Mouse (Mus musculus) megakaryocyte, embryonic 14.5 days (primary cell): ENCODE results near the gene Trnau1ap. TPM values are rescaled to one million over a fixed set of nuclear protein-coding genes. Genes with fewer than 3 reads are reported as not detected.

Experiments used
- H3K27me3 ChIP-seq: replicated peaks from 2 replicates; pipeline ENCODE3; 2012; ENCODE audit warnings: inconsistent platforms
- H3K36me3 ChIP-seq: replicated peaks from 2 replicates; pipeline ENCODE3; 2012; ENCODE audit warnings: low read length, inconsistent platforms, mixed read lengths
- H3K4me1 ChIP-seq: 2 replicates; pipeline ENCODE4 v1.6.1; 2012; ENCODE audit warnings: inconsistent platforms
- H3K4me3 ChIP-seq: replicated peaks from 2 replicates; pipeline ENCODE3; 2012; ENCODE audit warnings: moderate library complexity, mild to moderate bottlenecking, inconsistent platforms
- H3K9me3 ChIP-seq: 2 replicates; pipeline ENCODE4 v1.6.1; 2012; ENCODE audit warnings: inconsistent platforms
- FLI1 ChIP-seq: IDR thresholded peaks from 2 replicates; pipeline ENCODE4 v1.6.1; 2012; ENCODE audit warnings: low read length, inconsistent platforms, mixed read lengths
- GATA1 ChIP-seq: IDR thresholded peaks from 3 replicates; pipeline ENCODE4 v1.6.1; 2012; ENCODE audit warnings: mixed read lengths, low read length, inconsistent platforms, borderline replicate concordance
- polyA plus RNA-seq: library from polyadenylated mRNA; stranded (reverse); fragments of >175 nt; gene quantifications from 2 replicates; pipeline ENCODE4 v1.2.3, GENCODE M21; 2012; ENCODE audit warnings: low replicate concordance; ENCODE audit not compliant: insufficient read depth

Gene Trnau1ap
- polyA plus RNA-seq, 1 experiment: 58.9 TPM

- no peaks in the 10 kb centered on the region for H3K9me3 ChIP-seq
- peaks cover 8% of the 10 kb centered on the region for H3K36me3 ChIP-seq
- no peaks in the 10 kb centered on the region for H3K27me3 ChIP-seq
- H3K4me1 ChIP-seq: peaks cover 57% of the 10 kb centered on the region
- H3K4me3 ChIP-seq: peak within 1 kb of the TSS; percentile 98
- TF ChIP-seq GATA1 (no peak), FLI1 (peak; percentile 95)
These were observed 55.0 kb downstream of the Trnau1ap start, which contains the start of gene Taf12 for GRCm38 (mm10) chr4:132274156-132274862. Gene Taf12 (plus strand): TSS chr4:132274375.

DNA sequence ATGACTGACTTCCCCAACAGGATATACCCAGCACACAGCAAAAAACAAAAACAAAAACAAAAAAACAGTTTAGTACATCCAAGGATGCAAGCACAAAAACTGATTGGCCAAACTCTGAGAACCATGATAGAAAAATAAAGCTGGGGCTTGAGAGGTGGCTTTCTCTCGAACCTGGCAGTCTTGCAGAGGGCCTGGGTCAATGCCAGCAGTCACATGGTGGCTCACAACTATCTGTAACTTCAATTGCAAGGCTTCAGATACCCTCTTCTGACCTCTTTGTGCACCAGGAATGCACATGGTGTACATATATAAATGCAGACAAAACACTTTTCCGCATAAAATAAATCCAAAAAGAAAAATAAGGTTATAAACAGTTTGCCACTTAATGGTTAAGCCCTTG is 56.2 kb downstream of the Trnau1ap start:
- Histone ChIP-seq H3K4me3 (peak overlapping the region; percentile 98), H3K4me1 (peaks cover 54% of the 10 kb centered on the region), H3K27me3 (no peaks in the 10 kb centered on the region), H3K9me3 (no peaks in the 10 kb centered on the region), H3K36me3 (peaks cover 6% of the 10 kb centered on the region)
- TF ChIP-seq FLI1: no peak
- TF ChIP-seq GATA1: no peak

- H3K27me3 ChIP-seq: no peaks in the 10 kb centered on the region
- H3K9me3 ChIP-seq: no peaks in the 10 kb centered on the region
- H3K36me3 ChIP-seq: no peaks in the 10 kb centered on the region
- H3K4me3 ChIP-seq: peak overlapping the region; percentile 91
- no peak for TF ChIP-seq FLI1
- TF ChIP-seq GATA1: no peak
- peaks cover 35% of the 10 kb centered on the region for H3K4me1 ChIP-seq
These were observed 59.4 kb downstream of the Trnau1ap start for GRCm38 (mm10) chr4:132269740-132270560.

DNA sequence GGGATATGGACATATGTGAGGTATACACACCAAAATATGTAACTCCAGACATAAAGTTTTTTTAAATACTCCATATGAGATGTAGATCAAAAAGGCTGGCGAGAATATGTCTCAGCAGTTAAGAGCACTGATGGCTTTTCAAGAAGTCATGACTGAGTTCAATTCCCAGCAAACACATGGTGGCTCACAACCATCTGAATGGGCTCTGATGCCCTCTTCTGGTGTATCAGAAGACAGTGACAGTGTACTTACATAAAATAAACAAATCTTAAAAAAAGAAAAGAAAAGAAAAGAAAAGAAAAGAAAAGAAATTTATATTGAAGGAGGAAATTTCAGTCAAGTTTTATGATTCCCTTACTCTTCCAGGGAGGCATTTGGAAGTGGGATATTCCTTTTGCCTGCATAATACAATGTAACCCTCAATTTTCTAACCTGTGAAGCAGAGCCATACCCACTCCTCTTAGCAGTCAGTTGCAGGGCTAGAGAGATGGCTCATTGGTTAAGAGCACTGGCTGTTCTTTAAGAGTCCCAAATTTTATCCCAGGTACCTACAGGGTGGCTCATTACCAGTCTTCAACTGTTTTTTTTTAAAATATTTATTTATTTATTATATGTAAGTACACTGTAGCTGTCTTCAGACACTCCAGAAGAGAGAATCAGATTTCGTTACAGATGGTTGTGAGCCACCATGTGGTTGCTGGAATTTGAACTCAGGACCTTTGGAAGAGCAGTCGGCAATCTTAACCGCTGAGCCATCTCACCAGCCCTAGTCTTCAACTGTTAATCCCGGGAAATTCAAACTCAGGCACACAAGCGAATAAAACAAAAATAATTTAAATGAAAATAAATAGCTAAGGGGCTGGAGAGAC is 60.2 kb downstream of the Trnau1ap start:
- no peaks in the 10 kb centered on the region for H3K27me3 ChIP-seq
- H3K4me1 ChIP-seq: peaks cover 35% of the 10 kb centered on the region
- H3K4me3 ChIP-seq: peak overlapping the region; percentile 91
- TF ChIP-seq GATA1 (no peak), FLI1 (no peak)
- no peaks in the 10 kb centered on the region for H3K9me3 ChIP-seq
- no peaks in the 10 kb centered on the region for H3K36me3 ChIP-seq

DNA sequence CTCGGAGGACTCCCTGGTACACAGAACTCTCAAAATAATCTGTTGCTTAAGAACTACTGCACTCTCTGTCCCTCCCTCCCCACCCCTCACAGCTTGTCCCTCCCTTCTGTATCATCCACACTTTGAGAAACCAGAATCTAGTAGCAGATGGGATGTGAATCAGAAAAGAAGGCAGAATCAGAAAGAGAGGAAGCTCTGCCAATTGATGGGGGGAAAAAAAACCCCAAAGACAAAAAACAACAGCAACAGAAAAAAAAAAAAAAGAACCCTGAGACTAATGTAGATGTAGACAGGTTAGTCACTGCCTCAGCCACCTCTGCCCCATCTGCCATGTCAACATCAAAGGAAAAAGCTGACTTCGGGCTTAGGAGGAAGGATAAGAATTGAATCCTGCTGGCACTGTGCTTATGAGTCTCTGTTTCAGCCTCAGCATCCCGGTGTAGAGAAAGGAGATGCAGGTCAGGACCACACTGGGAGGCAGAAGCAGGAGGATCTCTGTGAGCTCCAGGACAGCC is 62.4 kb downstream of the Trnau1ap start:
- Histone ChIP-seq H3K4me1 (peaks cover 35% of the 10 kb centered on the region), H3K27me3 (no peaks in the 10 kb centered on the region), H3K4me3 (no peak overlapping the region), H3K36me3 (no peaks in the 10 kb centered on the region), H3K9me3 (no peaks in the 10 kb centered on the region)
- TF ChIP-seq FLI1: no peak
- TF ChIP-seq GATA1: no peak

DNA sequence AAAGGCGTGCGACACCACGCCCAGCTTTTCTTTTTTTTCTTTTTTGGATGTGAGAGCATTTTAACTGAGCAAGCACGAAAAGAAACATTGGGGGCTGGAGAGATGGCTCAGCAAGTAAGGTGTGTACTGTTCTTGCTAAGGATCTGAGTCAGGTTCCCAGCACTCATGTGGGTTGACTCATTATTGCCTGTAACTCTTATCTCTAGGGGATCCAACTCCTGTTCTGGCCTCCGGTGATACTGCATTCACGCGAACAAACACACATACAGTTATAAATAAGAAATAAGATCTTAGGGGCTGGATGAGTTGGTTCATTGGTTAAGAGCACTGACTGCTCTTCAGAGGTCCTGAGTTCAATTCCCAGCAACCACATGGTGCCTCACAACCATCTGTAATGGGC is 66.0 kb downstream of the Trnau1ap start:
- Histone ChIP-seq H3K36me3 (peaks cover 4% of the 10 kb centered on the region), H3K27me3 (no peaks in the 10 kb centered on the region), H3K4me3 (no peak overlapping the region), H3K9me3 (no peaks in the 10 kb centered on the region), H3K4me1 (peaks cover 41% of the 10 kb centered on the region)
- TF ChIP-seq FLI1: no peak
- TF ChIP-seq GATA1: no peak

GRCm38 (mm10) chr4:132262358-132262616 is 67.1 kb downstream of the Trnau1ap start:
- peak overlapping the region; percentile 92 for H3K4me3 ChIP-seq
- TF ChIP-seq GATA1 (no peak), FLI1 (no peak)
- peaks cover 12% of the 10 kb centered on the region for H3K36me3 ChIP-seq
- peaks cover 50% of the 10 kb centered on the region for H3K4me1 ChIP-seq
- H3K9me3 ChIP-seq: no peaks in the 10 kb centered on the region
- no peaks in the 10 kb centered on the region for H3K27me3 ChIP-seq

Other genes with a start within 250 kb of the Trnau1ap start
- not detected in 2 replicates for gene Oprd1, start 185.1 kb downstream of the Trnau1ap start, polyA plus RNA-seq
- gene Ythdf2, start 117.2 kb downstream of the Trnau1ap start, polyA plus RNA-seq: 15.8 and 21.1 TPM in 2 replicates
- gene Gmeb1, start 67.9 kb downstream of the Trnau1ap start, polyA plus RNA-seq: 7.9 and 9.0 TPM in 2 replicates
- gene Taf12, start 55.2 kb downstream of the Trnau1ap start, polyA plus RNA-seq: 0.87 and 14.0 TPM in 2 replicates
- not detected in 2 replicates for gene Rab42, start 26.2 kb downstream of the Trnau1ap start, polyA plus RNA-seq
- gene Rcc1, start 24.1 kb upstream of the Trnau1ap start, polyA plus RNA-seq: 1.2 and 16.4 TPM in 2 replicates
- 2.1 and 3.0 TPM in 2 replicates for gene Phactr4, start 93.0 kb upstream of the Trnau1ap start, polyA plus RNA-seq
- gene Med18, start 134.4 kb upstream of the Trnau1ap start, polyA plus RNA-seq: 2.3 and 2.7 TPM in 2 replicates
- 23.7 and 27.2 TPM in 2 replicates for gene Sesn2, start 181.0 kb upstream of the Trnau1ap start, polyA plus RNA-seq
- gene Atpif1, start 204.1 kb upstream of the Trnau1ap start, polyA plus RNA-seq: 55.6 and 352 TPM in 2 replicates
- 96.7 and 198 TPM in 2 replicates for gene Dnajc8, start 206.0 kb upstream of the Trnau1ap start, polyA plus RNA-seq
- 3.1 TPM in 1 of 2 replicates, not detected in the other for gene Ptafr, start 234.5 kb upstream of the Trnau1ap start, polyA plus RNA-seq